In genomic region chr1:190927311-190927710, GRCm38 (mm10) we compare ENCODE assay signal across 8 mouse cellular contexts. TPM values are rescaled to one million over a fixed set of nuclear protein-coding genes. Genes with fewer than 3 reads are reported as not detected.
DNase-seq lines count a peak whose midpoint lies in the region; ATAC-seq and TF ChIP-seq lines count a peak whose summit lies in the region.

No protein-coding gene starts in this region.

- H3K4me3 ChIP-seq in heart, embryonic 16.5 days (ENCODE audit: low read length) = no peak overlapping the region
- H3K4me3 ChIP-seq in cortical plate, adult 2 months (ENCODE audit: insufficient read depth, low read length) = peak overlapping the region; percentile 96; the same call in 1 of the 2 replicates
- no peak overlapping the region for H3K4me3 ChIP-seq in hindbrain, embryonic 15.5 days
- H3K4me3 ChIP-seq in midbrain, embryonic 11.5 days (ENCODE audit: low read depth, low read length) = no peak overlapping the region

- ATAC-seq in heart, embryonic 16.5 days (replicated peaks; ENCODE audit: extremely low read depth, insufficient read depth, low FRiP score) = no peak
- no peak for ATAC-seq in hindbrain, embryonic 15.5 days (ENCODE audit: low FRiP score, low read depth)
- ATAC-seq in midbrain, embryonic 11.5 days (ENCODE audit: low FRiP score) = no peak

- intact Hi-C loops in left cerebral cortex, postnatal 25 days (cut with DNase I) = no loop called here

- TF ChIP-seq POLR2A in cortical plate, adult 2 months (IDR thresholded peaks at IDR 0.05; ENCODE audit: extremely low read depth, insufficient read depth, low read length) = no peak

- DNase-seq in heart, adult 8-10 months (ENCODE audit: low spot score) = no peak
- DNase-seq in midbrain, embryonic 11.5 days (ENCODE audit: low spot score, missing footprints) = no peak
- DNase-seq in left cerebral cortex, postnatal 25 days (ENCODE audit: low spot score in 2 of 2) = no peak
- no peak for DNase-seq in cerebellum, postnatal 10 days
- no peak for DNase-seq in spleen, postnatal 36 days (ENCODE audit: low spot score in 2 of 2)

- H3K4me1 ChIP-seq in heart, embryonic 16.5 days (ENCODE audit: control insufficient read depth, insufficient read depth, low read length) = peaks cover 11% of the 10 kb centered on the region
- peaks cover 4% of the 10 kb centered on the region; the same call in 1 of the 2 replicates for H3K4me1 ChIP-seq in cortical plate, adult 2 months (ENCODE audit: control insufficient read depth, insufficient read depth, low read length)
- peaks cover 14% of the 10 kb centered on the region for H3K4me1 ChIP-seq in hindbrain, embryonic 15.5 days (replicated peaks)
- peaks cover 9% of the 10 kb centered on the region for H3K4me1 ChIP-seq in midbrain, embryonic 11.5 days (ENCODE audit: control insufficient read depth, insufficient read depth, low read length)

- no peaks in the 10 kb centered on the region for H3K9me3 ChIP-seq in heart, embryonic 16.5 days (replicated peaks; ENCODE audit: control insufficient read depth, low read length)
- H3K9me3 ChIP-seq in hindbrain, embryonic 15.5 days = no peaks in the 10 kb centered on the region
- H3K9me3 ChIP-seq in midbrain, embryonic 11.5 days (ENCODE audit: control insufficient read depth, low read length) = no peaks in the 10 kb centered on the region

- H3K9ac ChIP-seq in heart, embryonic 16.5 days (ENCODE audit: low read length) = no peak overlapping the region
- H3K9ac ChIP-seq in hindbrain, embryonic 15.5 days = no peak overlapping the region
- H3K9ac ChIP-seq in midbrain, embryonic 11.5 days (ENCODE audit: low read length) = no peak overlapping the region

- no peaks in the 10 kb centered on the region for H3K36me3 ChIP-seq in heart, embryonic 16.5 days (ENCODE audit: control insufficient read depth, insufficient read depth)
- H3K36me3 ChIP-seq in hindbrain, embryonic 15.5 days = no peaks in the 10 kb centered on the region
- no peaks in the 10 kb centered on the region for H3K36me3 ChIP-seq in midbrain, embryonic 11.5 days (ENCODE audit: control insufficient read depth, insufficient read depth, low read length)

- H3K27ac ChIP-seq in heart, embryonic 16.5 days (ENCODE audit: low read length) = no peak overlapping the region
- H3K27ac ChIP-seq in cortical plate, adult 2 months (ENCODE audit: insufficient read depth, low read length) = no peak overlapping the region
- H3K27ac ChIP-seq in hindbrain, embryonic 15.5 days (replicated peaks) = no peak overlapping the region
- H3K27ac ChIP-seq in midbrain, embryonic 11.5 days (ENCODE audit: low read depth, low read length) = no peak overlapping the region

- no peak for TF ChIP-seq CTCF in cortical plate, adult 2 months (IDR thresholded peaks at IDR 0.05; ENCODE audit: extremely low read depth, insufficient read depth, low read length)

- 93% methylated on average over 3 of the region's 3 CpGs for WGBS in heart, embryonic 16.5 days
- WGBS in hindbrain, embryonic 15.5 days = 94% methylated on average over 3 of the region's 3 CpGs
- WGBS in midbrain, embryonic 11.5 days = 89% methylated on average over 3 of the region's 3 CpGs

- no peaks in the 10 kb centered on the region for H3K27me3 ChIP-seq in heart, embryonic 16.5 days (ENCODE audit: control insufficient read depth, insufficient read depth, low read length)
- H3K27me3 ChIP-seq in hindbrain, embryonic 15.5 days = no peaks in the 10 kb centered on the region
- no peaks in the 10 kb centered on the region for H3K27me3 ChIP-seq in midbrain, embryonic 11.5 days (ENCODE audit: control insufficient read depth, insufficient read depth, low read length)

- H3K4me2 ChIP-seq in heart, embryonic 16.5 days (ENCODE audit: low read depth, low read length) = peak overlapping the region; percentile 75; the same call in 1 of the 2 replicates
- peak overlapping the region; percentile 70 for H3K4me2 ChIP-seq in hindbrain, embryonic 15.5 days
- H3K4me2 ChIP-seq in midbrain, embryonic 11.5 days = peak overlapping the region; percentile 78

RNA-seq across cellular contexts. Expression of gene Angel2, which starts 2.4 kb away (rescaled TPM):
- polyA plus RNA-seq in heart, embryonic 16.5 days (2015; fragmentation: Nextera tagmentation; extraction: Ambion mirVana) = 29.5 and 30.1 TPM in 2 replicates
- total RNA-seq in heart, adult 8-10 months (2022) = 10 to 100 TPM; 24.0 to 30.2 (median 26.4) TPM
- polyA plus RNA-seq in cortical plate, adult 2 months (2012; rRNA removed) = 57.3 and 61.5 TPM in 2 replicates
- 43.9 and 48.6 TPM in 2 replicates for polyA plus RNA-seq in hindbrain, embryonic 15.5 days (2015; fragmentation: Nextera tagmentation; extraction: Ambion mirVana)
- 65.5 and 65.7 TPM in 2 replicates for polyA plus RNA-seq in midbrain, embryonic 11.5 days (2014; fragmentation: Nextera tagmentation; extraction: Ambion mirVana)
- 10 to 100 TPM; 59.7 to 63.6 TPM for total RNA-seq in left cerebral cortex, postnatal 25 days (2021)

RNA-seq across cellular contexts. Expression of gene Rps6kc1, which starts 15.7 kb away (rescaled TPM):
- 10.3 TPM in 2 replicates for polyA plus RNA-seq in heart, embryonic 16.5 days (2015; fragmentation: Nextera tagmentation; extraction: Ambion mirVana)
- 10 to 100 TPM; 14.2 to 18.5 (median 17.0) TPM for total RNA-seq in heart, adult 8-10 months (2022)
- 26.1 and 30.7 TPM in 2 replicates for polyA plus RNA-seq in cortical plate, adult 2 months (2012; rRNA removed)
- 27.4 and 30.4 TPM in 2 replicates for polyA plus RNA-seq in hindbrain, embryonic 15.5 days (2015; fragmentation: Nextera tagmentation; extraction: Ambion mirVana)
- 19.5 and 20.1 TPM in 2 replicates for polyA plus RNA-seq in midbrain, embryonic 11.5 days (2014; fragmentation: Nextera tagmentation; extraction: Ambion mirVana)
- total RNA-seq in left cerebral cortex, postnatal 25 days (2021) = 100 to 1,000 TPM; 106 to 110 TPM

RNA-seq across cellular contexts. Expression of gene Vash2, which starts 51.8 kb away (rescaled TPM):
- polyA plus RNA-seq in heart, embryonic 16.5 days (2015; fragmentation: Nextera tagmentation; extraction: Ambion mirVana) = 48.3 and 50.6 TPM in 2 replicates
- total RNA-seq in heart, adult 8-10 months (2022) = 1 to 10 TPM in 1 of 4 experiments, under 1 TPM in 3; 0.08 to 1.0 (median 0.27) TPM
- polyA plus RNA-seq in cortical plate, adult 2 months (2012; rRNA removed) = 1.9 and 2.0 TPM in 2 replicates
- 77.3 and 83.6 TPM in 2 replicates for polyA plus RNA-seq in hindbrain, embryonic 15.5 days (2015; fragmentation: Nextera tagmentation; extraction: Ambion mirVana)
- polyA plus RNA-seq in midbrain, embryonic 11.5 days (2014; fragmentation: Nextera tagmentation; extraction: Ambion mirVana) = 52.8 and 58.9 TPM in 2 replicates
- total RNA-seq in left cerebral cortex, postnatal 25 days (2021) = 1 to 10 TPM; 1.8 to 1.9 TPM

Comparison
In these comparisons a context has a peak if more than half of its experiments do, and no peak if none do; other contexts are left out.
1. RNA of gene Vash2, which starts 51.8 kb away (polyA plus RNA-seq): 77.3 to 83.6 TPM in hindbrain, embryonic 15.5 days, 52.8 to 58.9 TPM in midbrain, embryonic 11.5 days and 48.3 to 50.6 TPM in heart, embryonic 16.5 days; 1.9 to 2.0 TPM in cortical plate, adult 2 months; every median in the first group is over 10 times any median in the second.
2. Peak in every context shown above with its lines, with median percentiles within 50 percentile points of each other: H3K4me2 ChIP-seq.